Mouse (Mus musculus): ENCODE measurements around the gene Emsy. TPM values are rescaled to one million over a fixed set of nuclear protein-coding genes. Genes with fewer than 3 reads are reported as not detected.

Emsy gene
- polyA plus RNA-seq, 2 experiments from 2014 or later: 56.4 to 59.1 TPM

GRCm38 (mm10) chr7:98575651-98576239, 80.8 kb downstream of the Emsy start:
- peak; percentile 40 for ATAC-seq

- no peak for ATAC-seq
Observed at GRCm38 (mm10) chr7:98574771-98575191, 81.8 kb downstream of the Emsy start.

- peak; percentile 49 for ATAC-seq
Observed at GRCm38 (mm10) chr7:98574271-98574670, 82.3 kb downstream of the Emsy start.

- ATAC-seq: no peak
Observed at GRCm38 (mm10) chr7:98573231-98573781, 83.3 kb downstream of the Emsy start.

- no peak for ATAC-seq
Observed at GRCm38 (mm10) chr7:98572223-98572868, 84.2 kb downstream of the Emsy start.

- ATAC-seq: no peak
Observed at GRCm38 (mm10) chr7:98570824-98571505, 85.6 kb downstream of the Emsy start.

GRCm38 (mm10) chr7:98567056-98567455, 89.5 kb downstream of the Emsy start:
- no peak for ATAC-seq

GRCm38 (mm10) chr7:98564607-98565364, 91.8 kb downstream of the Emsy start:
- peak; percentile 55 for ATAC-seq

- no peak for ATAC-seq
Observed at GRCm38 (mm10) chr7:98563991-98564390, 92.6 kb downstream of the Emsy start.

- peak; percentile 59 for ATAC-seq
Observed at GRCm38 (mm10) chr7:98562966-98563365, 93.6 kb downstream of the Emsy start.

- peak; percentile 55 for ATAC-seq
Observed at GRCm38 (mm10) chr7:98562186-98562585, 94.4 kb downstream of the Emsy start.

GRCm38 (mm10) chr7:98561556-98562164, 94.9 kb downstream of the Emsy start:
- ATAC-seq: no peak

GRCm38 (mm10) chr7:98558128-98558921, 98.3 kb downstream of the Emsy start:
- ATAC-seq: no peak

- ATAC-seq: peak; percentile 54
Observed at GRCm38 (mm10) chr7:98556767-98557394, 99.7 kb downstream of the Emsy start.

GRCm38 (mm10) chr7:98551041-98551440, 105.5 kb downstream of the Emsy start:
- no peak for ATAC-seq

- ATAC-seq: peak; percentile 22
Observed at GRCm38 (mm10) chr7:98550596-98550995, 106.0 kb downstream of the Emsy start.

- ATAC-seq: no peak
Observed at GRCm38 (mm10) chr7:98548839-98549238, 107.7 kb downstream of the Emsy start.

GRCm38 (mm10) chr7:98544556-98544955, 112.0 kb downstream of the Emsy start:
- ATAC-seq: peak; percentile 36

- no peak for ATAC-seq
Observed at GRCm38 (mm10) chr7:98543853-98544370, 112.7 kb downstream of the Emsy start.

- no peak for ATAC-seq
Observed at GRCm38 (mm10) chr7:98542731-98543142, 113.8 kb downstream of the Emsy start.

- ATAC-seq: no peak
Observed at GRCm38 (mm10) chr7:98542267-98542666, 114.3 kb downstream of the Emsy start.

Data from activated CD4-positive, CD25-positive, alpha-beta regulatory T cell, adult 4 months (primary cell).